In the genomic region with DNA sequence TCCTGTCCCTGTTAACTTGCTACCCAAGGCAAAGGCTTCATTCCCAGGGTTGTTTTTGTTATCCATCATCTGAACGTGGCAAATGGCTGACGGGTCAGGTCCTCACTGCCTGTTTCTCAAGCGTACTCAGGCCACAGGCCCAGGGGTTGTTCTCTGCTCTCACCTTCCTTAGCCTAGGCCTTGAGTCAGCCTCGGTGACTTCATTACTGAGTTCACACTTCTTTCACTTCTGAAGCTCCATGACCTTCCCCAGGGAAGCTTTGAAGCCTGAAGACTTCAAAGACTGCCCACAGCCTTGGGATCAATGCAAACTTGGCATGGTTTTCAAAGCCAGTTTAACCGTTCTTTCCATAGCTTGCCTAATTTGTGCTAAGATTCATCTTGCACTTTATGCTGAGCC, we compare ENCODE assay signal across 17 mouse cellular contexts.
DNase-seq lines count a peak whose midpoint lies in the region; ATAC-seq and TF ChIP-seq lines count a peak whose summit lies in the region.
"Had no signal": no experiment of that assay in that cellular context is flagged by ENCODE, and none has a peak within 500 bp of the region (broad histone marks: within the 10 kb centered on the region; RNA-seq: fewer than 3 reads in every experiment).

No protein-coding gene starts in this region.

- no peaks in the 10 kb centered on the region for H3K36me3 ChIP-seq in heart, adult 2 months (ENCODE audit: control insufficient read depth, insufficient read depth, low read length)
- H3K36me3 ChIP-seq in forebrain, embryonic 15.5 days = no peaks in the 10 kb centered on the region
- H3K36me3 ChIP-seq: embryonic facial prominence, embryonic 10.5 days; embryonic facial prominence, embryonic 12.5 days had no signal

- no peak overlapping the region for H3K4me3 ChIP-seq in heart, adult 2 months
- H3K4me3 ChIP-seq in forebrain, embryonic 15.5 days = no peak overlapping the region
- H3K4me3 ChIP-seq: embryonic facial prominence, embryonic 10.5 days; embryonic facial prominence, embryonic 12.5 days; forebrain, embryonic 13.5 days had no signal

- no peak overlapping the region for H3K27ac ChIP-seq in heart, adult 2 months
- H3K27ac ChIP-seq in forebrain, embryonic 15.5 days (replicated peaks) = no peak overlapping the region
- H3K27ac ChIP-seq: embryonic facial prominence, embryonic 10.5 days; embryonic facial prominence, embryonic 12.5 days; forebrain, embryonic 13.5 days had no signal

- H3K4me1 ChIP-seq in heart, adult 2 months (ENCODE audit: control insufficient read depth, insufficient read depth, low read length) = no peaks in the 10 kb centered on the region
- H3K4me1 ChIP-seq in forebrain, embryonic 15.5 days = no peaks in the 10 kb centered on the region
- H3K4me1 ChIP-seq: embryonic facial prominence, embryonic 12.5 days had no signal

- 44% methylated on average over 5 of the region's 5 CpGs for WGBS in heart, adult 2 months
- 82% methylated on average over 5 of the region's 5 CpGs for WGBS in forebrain, embryonic 15.5 days

- no peaks in the 10 kb centered on the region for H3K79me2 ChIP-seq in heart, adult 2 months (replicated peaks; ENCODE audit: control insufficient read depth, insufficient read depth, low read length)

- no peak overlapping the region for H3K9ac ChIP-seq in heart, adult 2 months (ENCODE audit: low read depth, low read length)
- H3K9ac ChIP-seq in forebrain, embryonic 15.5 days (replicated peaks) = no peak overlapping the region
- H3K9ac ChIP-seq: embryonic facial prominence, embryonic 12.5 days; forebrain, embryonic 13.5 days had no signal

- TF ChIP-seq CTCF in heart, adult 2 months (IDR thresholded peaks at IDR 0.05) = no peak

- H3K9me3 ChIP-seq in forebrain, embryonic 15.5 days = no peaks in the 10 kb centered on the region
- H3K9me3 ChIP-seq: embryonic facial prominence, embryonic 10.5 days; forebrain, embryonic 13.5 days had no signal

- ATAC-seq in forebrain, embryonic 15.5 days (replicated peaks) = no peak
- ATAC-seq: forebrain, embryonic 13.5 days; forebrain, embryonic 16.5 days had no signal

- peak; percentile 21 for DNase-seq in heart, adult 11 months
- no peak for DNase-seq in heart, adult 2 months
- peak; percentile 55 for DNase-seq in adrenal gland, adult 2 months
- peak; percentile 75 for DNase-seq in adrenal gland, adult 8-10 months
- DNase-seq in adrenal gland, postnatal 14 days = peak; percentile 74
- no peak for DNase-seq in left cerebral cortex, adult 8-10 months (ENCODE audit: low spot score in 2 of 2)
- DNase-seq in right cerebral cortex, postnatal 10 days (ENCODE audit: low spot score in 2 of 2) = no peak
- DNase-seq: cerebellum, adult 11-12 months; cerebellum, adult 2 months; cerebellum, adult 9-10 months; cerebellum, postnatal 10 days; cerebellum, postnatal 25 days had no signal

- no peak overlapping the region for H3K4me2 ChIP-seq in forebrain, embryonic 15.5 days (replicated peaks)
- H3K4me2 ChIP-seq: embryonic facial prominence, embryonic 12.5 days; forebrain, embryonic 13.5 days had no signal

- H3K27me3 ChIP-seq in heart, adult 2 months (ENCODE audit: control insufficient read depth, insufficient read depth, low read length) = no peaks in the 10 kb centered on the region
- no peaks in the 10 kb centered on the region for H3K27me3 ChIP-seq in forebrain, embryonic 15.5 days
- H3K27me3 ChIP-seq: embryonic facial prominence, embryonic 12.5 days; forebrain, embryonic 13.5 days had no signal

- no peak for TF ChIP-seq EP300 in heart, adult 2 months (IDR thresholded peaks at IDR 0.05; ENCODE audit: insufficient read depth, low read depth, low read length)

- intact Hi-C loops in heart, adult 2 months (cut with DNase I) = no loop called here

- TF ChIP-seq POLR2A in heart, adult 2 months (IDR thresholded peaks at IDR 0.05; ENCODE audit: insufficient read depth, low read depth, low read length) = no peak

Comparison
In these comparisons a context has a peak if more than half of its experiments do, and no peak if none do; other contexts are left out.
1. DNase-seq: peak in heart, adult 11 months (single experiment), adrenal gland, adult 2 months (single experiment), adrenal gland, adult 8-10 months (single experiment) and adrenal gland, postnatal 14 days (single experiment); none in heart, adult 2 months (0 of 2), left cerebral cortex, adult 8-10 months (0 of 2) and right cerebral cortex, postnatal 10 days (0 of 2).